Mouse (Mus musculus): ENCODE data around the gene Tle3. TPM values are rescaled to one million over a fixed set of nuclear protein-coding genes. Genes with fewer than 3 reads are reported as not detected.

Tle3 gene
- 18.7 and 22.5 TPM in 2 replicates for polyA plus RNA-seq (2014; fragmentation: Nextera tagmentation; extraction: Ambion mirVana)

- H3K4me2 ChIP-seq (ENCODE audit: low read depth, low read length), result peak within 1 kb of the TSS; percentile 97
- ATAC-seq (ENCODE audit: low read depth), result peak; percentile 70
- H3K9ac ChIP-seq (replicated peaks; ENCODE audit: low read depth, low read length), result peak within 1 kb of the TSS; percentile 98
- H3K36me3 ChIP-seq (ENCODE audit: control insufficient read depth, insufficient read depth, low read length), result no peaks in the 10 kb centered on the region
- H3K9me3 ChIP-seq (ENCODE audit: control insufficient read depth, low read length), result no peaks in the 10 kb centered on the region
- peaks cover 56% of the 10 kb centered on the region for H3K4me1 ChIP-seq (ENCODE audit: control insufficient read depth, insufficient read depth, low read length)
- H3K27me3 ChIP-seq (ENCODE audit: control insufficient read depth, insufficient read depth, low read length), result no peaks in the 10 kb centered on the region
- peak within 1 kb of the TSS; percentile 92 for H3K27ac ChIP-seq (ENCODE audit: low read depth, low read length)
- H3K4me3 ChIP-seq (ENCODE audit: low read depth, low read length), result peak within 1 kb of the TSS; percentile 95
- under 1% methylated on average over 35 of the region's 35 CpGs for WGBS
Measured at GRCm38 (mm10) chr9:61371755-61372509, at the start of gene Tle3. Gene Tle3, plus strand, starts transcription at chr9:61372366.

- Histone ChIP-seq H3K36me3 (ENCODE audit: control insufficient read depth, insufficient read depth, low read length) (no peaks in the 10 kb centered on the region), H3K4me3 (ENCODE audit: low read depth, low read length) (no peak overlapping the region), H3K9me3 (ENCODE audit: control insufficient read depth, low read length) (no peaks in the 10 kb centered on the region), H3K27me3 (ENCODE audit: control insufficient read depth, insufficient read depth, low read length) (no peaks in the 10 kb centered on the region), H3K4me1 (ENCODE audit: control insufficient read depth, insufficient read depth, low read length) (peaks cover 16% of the 10 kb centered on the region; the same call in 1 of the 2 replicates), H3K9ac (replicated peaks; ENCODE audit: low read depth, low read length) (no peak overlapping the region), H3K27ac (ENCODE audit: low read depth, low read length) (no peak overlapping the region), H3K4me2 (ENCODE audit: low read depth, low read length) (no peak overlapping the region)
- no peak for ATAC-seq (ENCODE audit: low read depth)
- 84% methylated on average over 5 of the region's 5 CpGs for WGBS
Measured at GRCm38 (mm10) chr9:61323221-61323620, 48.9 kb upstream of the Tle3 start.

GRCm38 (mm10) chr9:61323879-61324278 lies 48.3 kb upstream of the Tle3 start:
- ATAC-seq (ENCODE audit: low read depth), result no peak
- Histone ChIP-seq H3K9ac (replicated peaks; ENCODE audit: low read depth, low read length) (no peak overlapping the region), H3K4me2 (ENCODE audit: low read depth, low read length) (no peak overlapping the region), H3K27ac (ENCODE audit: low read depth, low read length) (no peak overlapping the region), H3K9me3 (ENCODE audit: control insufficient read depth, low read length) (no peaks in the 10 kb centered on the region), H3K4me3 (ENCODE audit: low read depth, low read length) (no peak overlapping the region), H3K36me3 (ENCODE audit: control insufficient read depth, insufficient read depth, low read length) (no peaks in the 10 kb centered on the region), H3K27me3 (ENCODE audit: control insufficient read depth, insufficient read depth, low read length) (no peaks in the 10 kb centered on the region), H3K4me1 (ENCODE audit: control insufficient read depth, insufficient read depth, low read length) (peaks cover 16% of the 10 kb centered on the region; the same call in 1 of the 2 replicates)
- 26% methylated on average over 3 of the region's 3 CpGs for WGBS

- H3K27ac ChIP-seq (ENCODE audit: low read depth, low read length), result no peak overlapping the region
- H3K27me3 ChIP-seq (ENCODE audit: control insufficient read depth, insufficient read depth, low read length), result no peaks in the 10 kb centered on the region
- H3K36me3 ChIP-seq (ENCODE audit: control insufficient read depth, insufficient read depth, low read length), result no peaks in the 10 kb centered on the region
- H3K4me2 ChIP-seq (ENCODE audit: low read depth, low read length), result no peak overlapping the region
- H3K4me3 ChIP-seq (ENCODE audit: low read depth, low read length), result no peak overlapping the region
- no peak for ATAC-seq (ENCODE audit: low read depth)
- no peaks in the 10 kb centered on the region for H3K9me3 ChIP-seq (ENCODE audit: control insufficient read depth, low read length)
- no peak overlapping the region for H3K9ac ChIP-seq (replicated peaks; ENCODE audit: low read depth, low read length)
- WGBS, result 3% methylated on average over 12 of the region's 12 CpGs
- peaks cover 16% of the 10 kb centered on the region; the same call in 1 of the 2 replicates for H3K4me1 ChIP-seq (ENCODE audit: control insufficient read depth, insufficient read depth, low read length)
Measured at GRCm38 (mm10) chr9:61324354-61324753, 47.8 kb upstream of the Tle3 start.

- peaks cover 13% of the 10 kb centered on the region; the same call in 1 of the 2 replicates for H3K4me1 ChIP-seq (ENCODE audit: control insufficient read depth, insufficient read depth, low read length)
- no peak overlapping the region for H3K27ac ChIP-seq (ENCODE audit: low read depth, low read length)
- no peaks in the 10 kb centered on the region for H3K9me3 ChIP-seq (ENCODE audit: control insufficient read depth, low read length)
- no peak overlapping the region for H3K4me2 ChIP-seq (ENCODE audit: low read depth, low read length)
- ATAC-seq (ENCODE audit: low read depth), result no peak
- no peak overlapping the region for H3K4me3 ChIP-seq (ENCODE audit: low read depth, low read length)
- no peaks in the 10 kb centered on the region for H3K36me3 ChIP-seq (ENCODE audit: control insufficient read depth, insufficient read depth, low read length)
- WGBS, result 35% methylated on average over 2 of the region's 2 CpGs
- H3K27me3 ChIP-seq (ENCODE audit: control insufficient read depth, insufficient read depth, low read length), result no peaks in the 10 kb centered on the region
- H3K9ac ChIP-seq (replicated peaks; ENCODE audit: low read depth, low read length), result no peak overlapping the region
Measured at GRCm38 (mm10) chr9:61325012-61325411, 47.2 kb upstream of the Tle3 start.

- ATAC-seq (ENCODE audit: low read depth), result no peak
- Histone ChIP-seq H3K4me1 (ENCODE audit: control insufficient read depth, insufficient read depth, low read length) (peaks cover 13% of the 10 kb centered on the region; the same call in 1 of the 2 replicates), H3K9ac (replicated peaks; ENCODE audit: low read depth, low read length) (no peak overlapping the region), H3K9me3 (ENCODE audit: control insufficient read depth, low read length) (no peaks in the 10 kb centered on the region), H3K36me3 (ENCODE audit: control insufficient read depth, insufficient read depth, low read length) (no peaks in the 10 kb centered on the region), H3K4me2 (ENCODE audit: low read depth, low read length) (no peak overlapping the region), H3K27me3 (ENCODE audit: control insufficient read depth, insufficient read depth, low read length) (no peaks in the 10 kb centered on the region), H3K4me3 (ENCODE audit: low read depth, low read length) (no peak overlapping the region), H3K27ac (ENCODE audit: low read depth, low read length) (no peak overlapping the region)
- WGBS, result 28% methylated on average over 7 of the region's 7 CpGs
Measured at GRCm38 (mm10) chr9:61325931-61326351, 46.2 kb upstream of the Tle3 start.

- no peak for ATAC-seq (ENCODE audit: low read depth)
- Histone ChIP-seq H3K36me3 (ENCODE audit: control insufficient read depth, insufficient read depth, low read length) (no peaks in the 10 kb centered on the region), H3K4me2 (ENCODE audit: low read depth, low read length) (no peak overlapping the region), H3K9ac (replicated peaks; ENCODE audit: low read depth, low read length) (no peak overlapping the region), H3K27ac (ENCODE audit: low read depth, low read length) (no peak overlapping the region), H3K27me3 (ENCODE audit: control insufficient read depth, insufficient read depth, low read length) (no peaks in the 10 kb centered on the region), H3K4me1 (ENCODE audit: control insufficient read depth, insufficient read depth, low read length) (peaks cover 13% of the 10 kb centered on the region; the same call in 1 of the 2 replicates), H3K4me3 (ENCODE audit: low read depth, low read length) (no peak overlapping the region), H3K9me3 (ENCODE audit: control insufficient read depth, low read length) (no peaks in the 10 kb centered on the region)
- 54% methylated on average over 8 of the region's 8 CpGs for WGBS
Measured at GRCm38 (mm10) chr9:61326922-61327321, 45.2 kb upstream of the Tle3 start.

- Histone ChIP-seq H3K9ac (replicated peaks; ENCODE audit: low read depth, low read length) (no peak overlapping the region), H3K4me3 (ENCODE audit: low read depth, low read length) (no peak overlapping the region), H3K27me3 (ENCODE audit: control insufficient read depth, insufficient read depth, low read length) (no peaks in the 10 kb centered on the region), H3K27ac (ENCODE audit: low read depth, low read length) (no peak overlapping the region), H3K9me3 (ENCODE audit: control insufficient read depth, low read length) (no peaks in the 10 kb centered on the region), H3K4me1 (ENCODE audit: control insufficient read depth, insufficient read depth, low read length) (peaks cover 13% of the 10 kb centered on the region; the same call in 1 of the 2 replicates), H3K36me3 (ENCODE audit: control insufficient read depth, insufficient read depth, low read length) (no peaks in the 10 kb centered on the region), H3K4me2 (ENCODE audit: low read depth, low read length) (no peak overlapping the region)
- 76% methylated on average over 5 of the region's 5 CpGs for WGBS
- ATAC-seq (ENCODE audit: low read depth), result no peak
Measured at GRCm38 (mm10) chr9:61328173-61328572, 44.0 kb upstream of the Tle3 start.

- no peaks in the 10 kb centered on the region for H3K36me3 ChIP-seq (ENCODE audit: control insufficient read depth, insufficient read depth, low read length)
- WGBS, result 88% methylated on average over 9 of the region's 9 CpGs
Measured at GRCm38 (mm10) chr9:61330747-61331146, 41.4 kb upstream of the Tle3 start.

More at GRCm38 (mm10) chr9:61330747-61331146, 41.4 kb upstream of the Tle3 start:
- no peak for ATAC-seq (ENCODE audit: low read depth)
- Histone ChIP-seq H3K27ac (ENCODE audit: low read depth, low read length) (no peak overlapping the region), H3K4me3 (ENCODE audit: low read depth, low read length) (no peak overlapping the region), H3K4me1 (ENCODE audit: control insufficient read depth, insufficient read depth, low read length) (0 out of 2 replicates have a peak, but pooled peaks cover 5% of the 10 kb centered on the region), H3K9ac (replicated peaks; ENCODE audit: low read depth, low read length) (no peak overlapping the region), H3K27me3 (ENCODE audit: control insufficient read depth, insufficient read depth, low read length) (no peaks in the 10 kb centered on the region), H3K9me3 (ENCODE audit: control insufficient read depth, low read length) (no peaks in the 10 kb centered on the region), H3K4me2 (ENCODE audit: low read depth, low read length) (no peak overlapping the region)

All from neural tube, embryonic 14.5 days (tissue).